Mouse (Mus musculus): ENCODE data around the gene Sh2b2.

GRCm38 (mm10) chr5:136243851-136244761, 2.2 kb downstream of the Sh2b2 start:
- TF ChIP-seq CTCF (IDR thresholded peaks at IDR 0.05) (no peak), EP300 (IDR thresholded peaks at IDR 0.05; ENCODE audit: insufficient read depth, low read depth, low read length) (no peak), POLR2A (IDR thresholded peaks at IDR 0.05; ENCODE audit: insufficient read depth, low read depth, low read length) (no peak)

All from heart, adult 2 months (tissue).